Mouse (Mus musculus) heart, postnatal 4 days (tissue): ENCODE measurements at regions not wholly inside any gene's neighbourhood (a gene's known extent, or its start where the extent isn't known, plus 50 kb on each side); places are given as distances from the start of the nearest gene placed in this dataset.
A peak's percentile ranks its signal among the peaks of the same experiment; 100 is the strongest.
"Not testable (repeated sequence)": the region's sequence is repeated elsewhere in the genome, so short reads cannot be mapped to it uniquely, and the experiment has no call there.

ENCODE experiments used
- DNase-seq: peaks from one replicate; pipeline ENCODE4 v3.0.0; 2021

DNA sequence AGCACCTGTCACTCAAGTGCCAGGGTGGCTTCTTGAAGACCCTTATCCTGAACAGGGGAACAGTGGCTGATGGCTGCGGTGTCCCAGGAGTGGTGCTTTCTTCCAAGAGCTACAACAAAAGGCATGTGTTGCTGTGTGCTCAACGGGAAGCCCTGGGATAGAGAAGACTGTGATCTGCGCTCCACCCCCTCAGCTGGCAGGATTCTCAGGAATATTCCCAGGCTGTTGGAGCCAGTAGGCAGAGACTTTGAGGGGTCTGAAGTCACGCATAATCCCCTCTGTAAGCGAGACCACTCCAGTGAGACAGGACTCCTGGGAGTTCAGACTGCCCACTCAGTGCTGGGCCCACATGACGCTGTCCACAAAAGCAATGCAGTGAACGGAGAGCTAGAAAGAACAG lies 202.4 kb downstream of the Plxna1 start:
- no peak for DNase-seq

DNA sequence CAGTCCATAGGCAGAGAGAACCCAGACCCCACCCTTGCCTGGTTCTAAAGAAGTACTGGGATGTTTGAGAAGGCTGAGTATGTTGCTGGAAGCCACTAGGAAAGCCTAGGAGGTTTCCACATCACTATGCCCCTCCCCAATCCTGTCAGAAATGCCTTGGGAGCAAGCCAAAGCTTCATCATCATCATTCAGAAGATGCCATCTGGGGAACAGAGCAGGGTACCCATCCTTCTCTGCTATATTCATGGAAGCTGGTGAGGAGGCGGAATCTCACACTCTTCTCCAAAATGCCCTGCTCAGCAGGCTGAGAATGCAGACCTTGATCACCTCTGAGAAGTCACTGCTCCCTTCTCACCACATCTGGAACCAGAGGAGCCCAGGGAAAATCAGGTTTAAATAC lies 200.7 kb downstream of the Plxna1 start:
- DNase-seq: no peak

DNA sequence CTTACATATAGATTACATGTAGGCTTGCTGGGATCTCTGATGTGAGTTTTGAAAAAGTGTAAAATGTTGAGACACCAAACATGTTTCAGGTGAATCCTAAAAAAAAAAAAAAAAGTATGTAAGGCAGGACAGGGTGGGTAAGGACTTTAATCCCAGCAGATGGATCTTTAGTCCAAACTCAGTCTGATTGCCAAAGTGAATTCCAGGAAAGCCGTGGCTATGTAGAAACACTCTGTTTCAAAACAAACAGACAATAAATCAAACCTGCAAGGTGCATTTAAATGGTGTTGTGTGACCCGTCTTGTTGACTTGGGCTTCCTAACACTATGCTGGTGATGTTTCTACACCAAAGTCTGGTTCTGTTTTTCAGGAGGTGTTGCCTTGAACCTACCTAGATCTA lies 192.9 kb downstream of the Plxna1 start:
- no peak for DNase-seq

DNA sequence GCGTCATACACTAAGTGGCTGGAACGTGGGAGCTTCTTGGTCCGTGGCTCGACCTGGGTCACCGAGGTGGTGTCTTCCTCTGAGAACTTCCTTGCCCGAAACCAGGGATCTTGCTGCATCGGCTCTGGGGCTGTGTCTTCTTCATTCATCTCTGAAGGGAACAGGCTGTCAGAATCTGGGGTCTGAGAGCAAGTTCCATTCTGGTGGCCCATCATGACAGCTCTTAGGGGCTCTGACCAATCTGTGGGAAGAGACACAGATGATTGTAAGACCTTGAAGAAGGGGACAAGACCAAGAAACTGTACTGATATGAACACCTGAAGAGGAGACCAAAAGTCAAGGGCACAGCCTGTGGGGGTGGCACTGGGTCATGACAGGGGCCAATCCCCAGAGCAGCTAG lies 177.5 kb downstream of the Plxna1 start:
- not testable (repeated sequence) for DNase-seq

DNA sequence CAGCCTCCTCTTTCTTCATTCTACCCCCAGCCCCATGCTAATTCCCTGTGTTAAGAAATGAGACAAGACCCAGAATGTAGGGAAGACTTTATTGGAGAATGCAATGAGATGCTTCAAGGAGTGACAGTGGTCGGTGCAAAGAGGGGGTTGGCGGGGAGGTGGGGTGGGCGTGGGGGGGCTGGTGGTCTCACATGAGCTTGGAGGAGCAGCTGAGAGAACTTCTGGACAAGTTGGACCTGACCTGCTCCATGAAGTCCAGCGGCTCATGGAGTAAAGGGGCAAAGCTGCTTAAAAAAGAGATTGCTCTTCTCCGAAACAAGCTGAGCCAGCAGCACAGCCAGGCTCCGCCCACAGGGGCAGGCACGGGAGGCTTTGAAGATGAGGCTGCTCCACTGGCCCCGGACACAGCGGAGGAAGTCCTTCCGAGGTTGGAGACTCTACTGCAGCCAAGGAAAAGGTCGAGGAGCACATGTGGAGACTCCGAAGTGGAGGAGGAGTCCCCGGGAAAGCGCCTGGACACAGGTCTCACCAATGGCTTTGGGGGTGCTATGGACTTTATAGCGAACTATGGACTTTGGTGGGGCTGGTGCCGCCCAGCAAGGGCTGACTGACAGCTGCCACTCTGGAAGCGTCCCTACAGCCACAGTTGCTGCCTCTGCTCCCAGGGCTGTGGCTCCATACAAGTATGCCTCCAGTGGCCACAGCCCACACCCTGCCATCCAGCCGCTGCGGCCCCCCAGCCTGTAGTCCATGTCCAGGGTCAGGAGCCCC lies 161.7 kb downstream of the Plxna1 start:
- DNase-seq: not testable (repeated sequence)

DNA sequence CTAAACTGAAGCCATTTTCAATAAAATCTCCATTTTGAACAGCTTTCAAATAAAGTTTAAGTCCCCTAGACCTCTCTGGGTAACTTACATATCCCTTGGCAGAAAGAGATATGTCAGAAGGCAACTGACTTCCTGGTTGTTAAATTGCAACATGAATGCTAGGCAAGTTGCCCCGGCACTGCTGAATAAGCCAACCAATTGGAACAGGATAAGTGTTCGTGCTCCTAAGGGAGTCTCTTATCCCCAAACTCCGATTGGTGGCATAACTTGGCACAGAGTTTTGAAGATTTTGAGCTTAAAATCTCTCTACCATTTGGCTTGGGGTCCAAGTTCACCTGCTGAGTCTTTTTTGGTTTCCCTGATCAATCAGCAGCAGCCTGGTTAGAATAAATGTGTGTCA lies 147.4 kb downstream of the Plxna1 start:
- DNase-seq: no peak

DNA sequence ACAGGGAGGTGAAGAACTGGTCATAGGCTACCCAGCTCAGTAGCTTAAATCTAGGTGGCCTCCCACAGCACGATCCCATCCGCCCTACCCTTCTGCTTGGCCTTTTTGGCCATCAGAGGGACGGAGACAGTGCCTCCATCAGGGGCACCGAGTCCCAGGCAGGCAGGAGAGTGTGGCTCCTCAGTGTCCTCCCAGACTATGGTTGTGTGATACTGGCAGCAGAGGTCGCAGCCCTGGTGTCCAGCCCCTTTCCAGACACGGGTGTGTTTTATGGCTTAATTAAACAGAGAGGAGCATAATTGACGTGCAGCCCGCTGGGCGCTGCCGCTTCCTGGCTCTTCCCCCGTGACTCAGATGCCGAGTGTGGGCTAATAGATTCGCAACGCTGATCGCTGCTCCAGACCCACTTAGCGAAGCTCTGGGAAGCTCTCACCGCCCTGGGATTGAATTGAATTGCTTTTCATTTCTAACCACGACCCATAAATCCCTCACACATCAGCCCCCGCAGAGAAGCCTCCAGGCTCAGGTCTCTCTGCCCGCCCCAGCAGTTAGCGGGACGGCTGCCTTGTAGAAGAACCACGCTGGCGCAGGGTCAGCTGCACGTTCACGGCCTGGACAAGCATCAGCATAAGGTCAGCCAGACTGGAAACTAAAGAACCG lies 126.9 kb downstream of the Plxna1 start:
- DNase-seq: no peak

DNA sequence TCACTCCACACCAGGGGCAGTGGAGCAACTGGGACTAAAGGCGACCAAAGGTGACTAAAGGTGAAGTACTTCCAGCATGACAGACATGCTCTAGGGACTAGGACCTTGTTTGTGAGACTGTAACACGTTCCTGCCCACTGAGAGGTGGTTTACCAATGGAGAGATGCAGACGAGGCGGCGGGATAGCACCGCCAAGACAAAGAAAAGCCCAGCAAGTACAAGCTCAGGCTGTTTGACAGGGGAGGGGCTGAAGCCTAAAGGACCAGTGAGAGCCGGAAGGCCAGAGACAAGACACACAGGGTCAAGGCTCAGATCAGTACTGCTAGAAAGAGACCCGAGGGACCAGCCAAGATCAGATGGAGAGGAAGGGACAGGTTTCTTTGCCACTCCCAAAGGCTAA lies 126.2 kb downstream of the Plxna1 start:
- no peak for DNase-seq

DNA sequence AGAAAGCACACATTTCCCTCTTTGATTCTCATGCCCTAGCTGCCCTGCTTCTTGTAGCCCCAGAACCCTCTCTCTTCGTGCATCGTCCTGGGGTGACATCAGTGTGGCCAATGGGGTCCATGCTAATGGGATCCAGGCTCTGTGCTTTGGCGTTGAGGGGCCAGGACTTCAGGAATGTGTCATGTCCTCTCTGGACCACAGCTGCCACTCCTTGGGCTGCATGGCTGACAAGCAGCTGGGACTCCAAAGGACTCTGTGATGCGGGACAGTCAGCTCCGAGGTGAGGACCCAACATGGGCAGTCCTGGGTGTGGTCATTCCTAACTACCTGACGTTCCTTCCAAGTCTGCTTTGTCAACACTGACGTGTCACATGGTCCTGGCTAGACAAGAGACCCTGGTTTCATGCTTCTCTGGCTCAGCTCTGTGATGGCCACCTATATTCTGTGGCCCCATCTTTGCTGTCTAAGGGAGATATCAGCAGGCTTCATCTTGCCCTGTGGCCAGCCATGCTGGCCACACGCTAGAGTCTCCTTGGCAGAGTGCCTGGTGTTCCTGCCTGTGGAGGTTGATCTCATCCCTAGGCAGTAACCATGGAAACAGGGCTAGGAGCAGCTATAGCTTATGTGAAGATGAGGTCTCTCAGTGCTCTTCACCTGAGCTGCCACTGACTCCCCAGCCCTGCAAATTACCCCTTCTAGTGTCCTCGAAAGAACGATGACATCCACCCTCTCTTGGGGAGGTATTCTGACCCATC lies 125.4 kb downstream of the Plxna1 start:
- peak; percentile 24 for DNase-seq

DNA sequence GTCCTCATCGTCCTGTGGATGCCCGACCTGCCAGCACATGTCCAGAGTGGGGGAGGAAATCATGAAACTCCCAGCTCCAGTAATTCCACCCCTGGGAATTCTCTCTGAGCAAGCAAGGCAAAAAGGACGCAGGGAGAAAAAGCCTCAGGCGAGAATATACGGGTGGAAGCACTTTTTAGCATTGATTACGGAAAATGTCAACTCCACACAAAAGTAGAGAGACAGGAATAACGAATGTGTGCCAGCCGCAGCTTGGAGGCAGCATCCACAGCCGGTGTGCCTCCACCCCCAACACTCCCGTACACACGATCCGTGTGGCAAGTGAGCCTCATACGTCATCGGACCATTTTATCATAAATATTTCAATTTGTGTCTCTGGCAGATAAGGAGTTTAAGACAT lies 123.5 kb downstream of the Plxna1 start:
- peak; percentile 20 for DNase-seq

DNA sequence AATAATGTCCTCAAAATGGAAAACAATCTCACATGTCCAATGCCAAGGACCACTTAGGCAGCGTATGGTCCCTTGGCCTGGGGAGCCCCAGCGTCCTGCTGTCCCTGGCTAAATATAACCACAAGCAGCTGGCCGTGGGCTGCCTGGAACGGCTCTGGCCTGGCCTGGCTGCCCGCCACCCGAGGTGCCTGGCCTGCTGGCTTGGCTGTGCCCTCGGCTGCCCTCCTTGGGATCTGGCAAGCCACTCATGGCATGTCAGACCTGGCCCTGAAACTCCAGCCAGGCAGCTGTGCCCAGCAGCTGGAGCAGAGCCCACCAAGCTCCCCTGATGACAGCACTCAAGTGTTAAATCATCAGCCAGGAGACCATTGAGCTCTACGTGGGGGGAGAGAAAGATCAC lies 122.9 kb downstream of the Plxna1 start:
- peak; percentile 91 for DNase-seq

DNA sequence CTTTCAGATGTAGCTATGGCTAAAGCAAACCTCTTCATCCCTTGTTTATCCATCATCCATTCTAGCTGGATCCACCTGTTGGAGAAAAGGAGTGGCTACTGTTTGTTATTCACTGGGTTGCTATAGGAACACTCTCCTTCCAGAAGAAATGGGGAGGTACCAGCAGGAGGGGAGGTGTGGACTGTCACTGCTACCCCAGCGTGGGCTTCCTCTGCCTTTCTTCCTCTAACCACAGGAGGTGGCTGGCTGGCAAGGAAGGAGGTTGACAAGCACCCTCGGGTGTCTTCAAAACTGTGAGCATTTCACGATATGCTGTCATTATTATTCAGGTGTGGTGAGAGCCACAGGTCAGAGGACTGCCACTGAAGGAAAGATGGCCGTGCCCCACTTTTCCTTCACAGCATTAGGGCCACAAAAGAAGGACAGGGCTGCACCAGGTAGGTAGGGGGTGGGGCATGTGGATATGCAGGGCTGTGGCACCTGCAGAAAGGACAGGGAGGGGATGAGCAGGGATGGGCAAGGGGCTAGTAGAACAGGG lies 122.2 kb downstream of the Plxna1 start:
- no peak for DNase-seq

DNA sequence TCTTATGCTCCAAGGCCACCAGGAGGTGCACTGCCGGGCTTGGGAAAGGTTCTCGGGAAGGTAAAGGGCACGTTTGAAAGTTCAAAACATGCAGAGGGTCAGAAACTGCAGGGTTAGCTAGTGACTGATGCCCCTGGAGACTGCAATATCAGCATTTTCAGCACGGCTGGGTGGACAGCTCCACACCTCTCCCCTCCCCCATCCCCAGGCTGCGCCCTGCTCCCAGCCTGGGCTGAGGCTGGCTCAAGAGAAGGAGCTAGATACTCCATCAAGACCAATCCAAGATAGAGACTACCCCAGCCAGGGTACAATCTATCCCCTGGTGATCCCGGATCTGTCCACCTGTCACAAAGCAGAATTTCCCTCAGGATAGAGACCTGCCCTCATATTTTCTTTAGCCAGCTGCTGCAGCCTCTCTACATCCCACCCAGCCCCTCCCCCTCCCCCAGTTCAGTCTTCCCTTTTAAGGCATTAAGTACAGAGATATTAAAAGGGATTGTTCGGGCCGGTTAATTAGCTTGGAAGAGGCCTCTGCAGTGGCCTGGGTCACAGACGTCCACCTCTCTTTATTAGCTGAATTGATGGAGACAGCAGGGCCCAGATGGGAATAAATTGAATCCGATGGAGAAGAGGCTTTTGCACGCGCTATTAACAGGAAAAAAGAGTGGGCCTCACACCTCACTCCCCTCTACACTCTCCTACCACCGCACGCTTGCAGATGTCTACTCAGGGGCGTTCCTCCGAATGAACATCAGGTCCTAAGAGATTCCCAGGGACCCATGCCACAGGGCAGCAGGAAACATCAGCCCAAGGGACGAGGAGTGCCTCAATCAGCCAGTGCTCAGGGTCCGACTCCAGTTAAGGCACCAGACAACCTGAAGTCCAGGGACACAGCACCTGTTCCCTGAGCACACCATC lies 119.8 kb downstream of the Plxna1 start:
- DNase-seq: peak; percentile 72

DNA sequence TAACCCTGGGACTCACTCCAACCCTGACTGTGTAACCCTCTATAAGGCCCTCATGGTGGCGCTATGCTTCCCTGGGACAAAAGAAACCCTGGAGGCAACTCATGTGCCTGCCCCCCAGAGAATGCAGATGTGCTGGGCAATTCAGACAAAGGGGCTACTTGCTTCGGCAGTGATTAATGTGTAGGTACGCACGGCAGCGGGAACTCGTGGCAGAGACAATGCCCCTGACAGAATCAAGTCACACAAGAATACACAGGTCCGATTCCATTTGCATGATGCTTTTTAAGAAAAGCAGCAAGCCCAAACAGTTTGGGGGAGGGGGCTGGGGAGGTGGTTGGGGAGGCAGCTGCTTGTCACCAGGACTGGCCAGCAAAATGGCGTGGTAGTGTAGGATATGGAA lies 116.9 kb downstream of the Plxna1 start:
- DNase-seq: no peak

DNA sequence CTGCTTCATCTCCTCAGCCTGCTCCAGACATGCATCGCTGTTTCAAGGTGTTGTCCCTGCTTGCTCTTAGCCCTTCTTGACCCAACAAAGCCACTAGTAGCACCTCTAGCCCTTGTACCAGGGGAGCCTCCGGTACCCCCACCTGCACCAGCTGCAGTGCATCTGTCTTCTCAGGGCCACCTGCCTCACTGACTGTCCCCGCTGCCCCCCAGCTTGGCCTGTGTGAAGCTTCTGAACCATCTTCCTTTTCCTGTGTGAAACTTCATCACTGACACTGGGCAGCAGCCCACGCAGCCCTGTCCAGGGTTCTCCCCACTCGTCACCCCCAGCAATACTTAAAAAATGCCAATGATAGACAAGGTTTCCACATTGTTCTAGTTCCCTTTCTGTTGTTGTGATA lies 116.2 kb downstream of the Plxna1 start:
- DNase-seq: no peak

DNA sequence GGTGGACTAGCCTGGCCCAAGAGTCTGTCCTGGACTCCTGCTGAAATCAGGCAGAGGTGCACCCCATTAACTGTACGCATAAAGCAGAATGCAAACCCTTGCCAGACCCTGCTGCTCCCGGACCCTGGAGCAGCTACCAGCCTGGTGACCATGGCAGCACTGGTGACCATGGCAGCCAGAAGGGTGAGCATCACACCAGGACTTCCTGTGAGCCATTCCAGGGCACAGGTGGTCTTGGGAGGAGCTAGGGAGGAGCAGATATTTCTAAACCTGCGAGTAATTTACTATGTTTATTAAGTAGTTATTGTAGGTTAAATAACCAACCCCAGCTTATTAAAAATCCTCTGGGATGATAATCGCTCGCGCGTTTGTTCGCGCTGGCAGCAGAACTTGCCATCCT lies 113.8 kb downstream of the Plxna1 start:
- DNase-seq: no peak

DNA sequence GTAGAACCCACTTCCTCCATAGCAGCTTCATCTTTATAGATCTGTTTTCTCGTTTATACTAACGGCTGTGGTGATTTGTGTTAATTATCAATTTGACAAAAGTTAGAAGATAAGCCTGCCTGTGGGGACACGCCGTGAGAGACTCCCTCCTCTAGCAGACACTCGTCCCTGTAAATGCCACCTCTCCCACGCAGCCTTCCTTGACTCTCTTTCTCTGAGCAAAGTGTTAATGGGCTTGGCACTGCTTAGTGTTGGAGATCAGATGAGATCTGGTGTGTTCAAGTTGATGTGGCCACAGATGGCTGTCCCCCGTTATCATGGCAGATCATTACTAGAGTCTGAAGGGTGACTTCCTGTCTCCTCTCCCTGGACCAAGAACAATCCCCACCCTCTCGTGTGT lies 113.1 kb downstream of the Plxna1 start:
- no peak for DNase-seq

DNA sequence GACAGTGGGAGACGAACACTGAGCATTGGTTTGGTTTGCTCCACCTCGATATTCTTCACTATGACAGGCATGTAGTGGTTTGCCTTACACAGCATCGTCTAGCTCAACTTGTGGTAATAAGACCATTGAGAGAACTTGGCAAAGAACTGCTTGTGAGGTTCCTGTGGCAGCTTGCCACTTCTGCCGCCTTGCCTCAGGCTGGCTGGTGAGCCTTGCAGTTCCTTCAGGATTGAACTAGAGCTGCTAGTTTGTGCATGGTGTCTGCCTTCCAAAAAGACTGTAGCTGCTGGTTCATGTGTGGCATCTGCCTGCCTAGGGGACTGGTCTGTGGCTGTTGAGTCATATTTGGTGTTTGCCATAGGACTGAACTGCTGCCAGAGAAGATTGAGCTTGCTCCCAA lies 110.8 kb downstream of the Plxna1 start:
- DNase-seq: no peak

DNA sequence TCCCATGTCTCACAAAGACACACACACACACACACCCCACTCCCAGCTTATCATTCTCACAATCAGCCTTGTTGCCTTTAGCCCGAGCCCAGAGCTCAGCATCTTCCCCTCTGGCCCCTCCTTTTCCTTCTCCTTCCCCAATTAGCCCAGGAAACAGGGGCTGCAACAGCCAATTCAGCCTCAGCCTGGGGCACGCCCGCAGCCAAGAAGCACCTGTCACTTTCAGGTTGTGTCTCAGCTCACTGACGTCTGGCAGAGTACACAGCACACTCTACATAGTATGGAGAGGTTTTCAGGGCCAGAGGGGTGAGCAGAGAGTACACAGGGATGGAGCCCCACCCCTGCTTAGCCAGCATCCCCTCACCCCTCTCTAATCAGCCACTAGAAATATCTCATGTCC lies 106.4 kb downstream of the Plxna1 start:
- DNase-seq: no peak

DNA sequence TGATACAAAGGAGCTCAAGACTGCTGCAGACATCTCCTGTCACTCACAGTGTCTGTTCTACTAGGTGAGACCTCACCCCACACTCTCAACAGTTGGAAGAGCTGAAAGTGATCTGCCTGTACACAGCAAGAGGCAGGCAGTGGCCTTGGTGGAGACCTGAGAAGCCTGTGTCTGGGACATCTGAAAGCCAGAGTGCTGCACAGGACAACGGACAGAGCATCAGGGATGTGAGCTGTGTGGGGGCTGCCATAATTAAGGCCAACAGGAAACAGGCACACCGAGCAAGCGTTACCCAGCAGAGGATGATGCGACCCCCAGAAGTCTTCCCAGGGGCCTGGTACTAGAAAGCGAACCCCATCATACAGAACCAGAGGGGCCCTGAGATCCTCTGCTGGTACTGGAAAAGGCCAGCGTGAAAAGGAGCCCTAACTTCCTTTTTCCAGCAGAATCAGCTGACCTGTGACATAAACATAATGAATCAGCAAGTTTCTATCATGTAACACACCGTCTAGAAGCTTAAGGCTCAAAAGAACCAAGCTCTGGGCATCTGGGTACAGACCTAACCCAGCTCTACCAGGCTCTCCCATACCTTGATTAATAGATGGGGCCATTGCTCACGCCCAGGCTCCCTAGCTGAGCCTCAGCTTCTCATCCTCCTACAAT lies 105.7 kb downstream of the Plxna1 start:
- DNase-seq: no peak

DNA sequence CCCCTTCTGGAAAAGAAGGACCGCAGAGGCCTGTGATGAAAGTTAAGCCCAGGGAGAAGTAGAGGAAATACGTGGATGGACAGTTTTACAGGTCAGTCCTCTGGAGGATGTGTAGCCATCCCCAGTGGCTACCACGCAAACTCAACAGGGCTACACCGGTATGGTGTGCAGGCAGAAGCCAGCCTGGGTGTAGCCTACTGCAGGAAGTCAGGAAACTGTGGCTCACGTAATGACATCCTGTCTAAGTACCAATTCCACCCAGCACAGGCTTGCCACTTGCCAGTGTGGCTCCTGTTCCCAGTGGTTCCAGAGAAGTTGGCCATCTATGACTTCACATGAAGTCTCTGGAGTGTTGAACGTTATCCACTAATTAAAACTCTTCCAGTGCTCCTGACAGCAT lies 105.0 kb downstream of the Plxna1 start:
- DNase-seq: no peak

DNA sequence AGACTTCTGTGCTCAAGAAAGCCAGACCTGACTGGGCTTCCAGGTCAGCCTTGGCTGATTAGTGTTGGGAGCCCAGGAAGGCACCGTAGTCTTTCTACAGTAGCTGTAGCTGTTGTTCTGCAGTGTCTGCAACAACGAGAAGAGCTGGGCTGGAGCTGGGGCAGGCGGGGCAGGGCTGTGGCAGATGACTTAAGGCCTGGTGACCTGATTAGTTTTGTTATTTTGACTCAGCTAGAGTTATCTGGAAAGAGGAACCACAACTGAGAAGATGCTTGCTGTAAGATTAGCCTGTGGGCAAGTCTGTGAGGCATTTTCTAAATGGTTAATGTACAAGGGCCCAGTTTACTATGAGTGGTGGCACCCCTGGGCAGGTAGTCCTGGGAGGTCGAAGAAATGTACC lies 104.3 kb downstream of the Plxna1 start:
- no peak for DNase-seq
